In the genomic region with DNA sequence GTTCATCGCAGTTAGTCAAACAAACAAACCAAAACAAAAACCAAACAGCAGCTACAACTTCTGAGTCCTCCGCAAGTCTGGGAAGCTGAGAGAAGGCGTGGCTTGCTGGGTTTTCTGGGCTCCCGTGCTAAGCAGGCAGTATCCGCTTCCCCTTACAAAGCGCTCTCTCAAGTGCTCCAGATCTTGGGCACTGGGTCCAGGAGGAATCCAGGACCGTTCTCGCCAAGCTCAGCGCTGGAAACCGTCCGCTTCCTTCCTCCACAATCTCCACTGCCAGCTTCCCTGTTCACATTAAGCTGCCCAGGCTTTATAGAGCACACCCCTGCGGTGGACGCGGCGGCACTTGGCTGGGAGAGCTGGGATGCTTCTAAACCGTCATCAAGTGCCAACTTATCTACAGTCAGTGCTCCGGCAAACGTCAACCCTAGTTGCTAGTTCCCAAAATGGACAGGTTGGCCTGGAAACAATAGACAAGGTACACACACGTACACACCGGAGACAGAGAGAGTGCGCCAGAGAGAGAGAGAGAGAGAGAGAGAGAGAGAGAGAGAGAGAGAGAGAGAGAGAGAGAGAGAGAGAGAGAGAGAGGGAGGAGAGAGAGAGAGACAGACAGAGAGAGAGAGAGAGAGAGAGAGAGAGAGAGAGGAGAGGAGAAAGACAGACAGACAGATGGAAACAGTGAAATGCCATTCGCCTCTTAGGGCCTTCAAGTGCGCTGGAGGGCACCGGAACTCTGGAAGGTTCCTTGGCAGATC, we compare ENCODE assay signal across 8 mouse cellular contexts. TPM values are rescaled to one million over a fixed set of nuclear protein-coding genes. Genes with fewer than 3 reads are reported as not detected.
DNase-seq lines count a peak whose midpoint lies in the region; ATAC-seq and TF ChIP-seq lines count a peak whose summit lies in the region.

No protein-coding gene starts in this region.

- peak overlapping the region; percentile 96 for H3K9ac ChIP-seq in heart, embryonic 13.5 days
- peak overlapping the region; percentile 88 for H3K9ac ChIP-seq in kidney, postnatal 0 days (ENCODE audit: low read depth, low read length)
- peak overlapping the region; percentile 80 for H3K9ac ChIP-seq in liver, embryonic 11.5 days (ENCODE audit: low read depth, low read length)

- H3K4me3 ChIP-seq in erythroblast, embryonic 14.5 days (replicated peaks): peak overlapping the region; percentile 69
- H3K4me3 ChIP-seq in heart, embryonic 13.5 days: peak overlapping the region; percentile 92
- H3K4me3 ChIP-seq in kidney, postnatal 0 days (replicated peaks; ENCODE audit: low read depth, low read length): peak overlapping the region; percentile 82
- peak overlapping the region; percentile 88 for H3K4me3 ChIP-seq in liver, embryonic 11.5 days (ENCODE audit: low read depth, low read length)
- H3K4me3 ChIP-seq in myocyte: peak overlapping the region; percentile 90

- peaks cover 46% of the 10 kb centered on the region for H3K27me3 ChIP-seq in erythroblast, embryonic 14.5 days (ENCODE audit: control insufficient read depth)
- peaks cover 5% of the 10 kb centered on the region; the same call in 1 of the 2 replicates for H3K27me3 ChIP-seq in heart, embryonic 13.5 days (replicated peaks)
- no peaks in the 10 kb centered on the region for H3K27me3 ChIP-seq in kidney, postnatal 0 days (ENCODE audit: insufficient read depth, low read length)
- H3K27me3 ChIP-seq in liver, embryonic 11.5 days (replicated peaks; ENCODE audit: control insufficient read depth, insufficient read depth, low read length): no peaks in the 10 kb centered on the region; the same call in 1 of the 2 replicates
- H3K27me3 ChIP-seq in myocyte (ENCODE audit: control insufficient read depth, insufficient read depth, insufficient read length): no peaks in the 10 kb centered on the region

- no peak for ATAC-seq in heart, embryonic 13.5 days (ENCODE audit: extremely low read depth, insufficient number of reproducible peaks, low FRiP score, low TSS enrichment)
- peak; percentile 22; the same call in 1 of the 2 replicates for ATAC-seq in kidney, postnatal 0 days (replicated peaks; ENCODE audit: low FRiP score, low read depth)
- ATAC-seq in liver, embryonic 11.5 days (replicated peaks; ENCODE audit: low FRiP score): peak; percentile 30; the same call in 1 of the 2 replicates

- no peaks in the 10 kb centered on the region for H3K36me3 ChIP-seq in erythroblast, embryonic 14.5 days (ENCODE audit: control insufficient read depth)
- peaks cover 4% of the 10 kb centered on the region for H3K36me3 ChIP-seq in heart, embryonic 13.5 days
- no peaks in the 10 kb centered on the region for H3K36me3 ChIP-seq in kidney, postnatal 0 days (ENCODE audit: insufficient read depth, low read length)
- H3K36me3 ChIP-seq in liver, embryonic 11.5 days (ENCODE audit: control insufficient read depth, insufficient read depth, low read length): no peaks in the 10 kb centered on the region
- H3K36me3 ChIP-seq in myocyte (ENCODE audit: control insufficient read depth, insufficient read depth): no peaks in the 10 kb centered on the region

- peak; percentile 32 for TF ChIP-seq POLR2A in myocyte (IDR thresholded peaks at IDR 0.05; ENCODE audit: insufficient read length, low read depth)

- peak overlapping the region; percentile 95 for H3K4me2 ChIP-seq in heart, embryonic 13.5 days
- peak overlapping the region; percentile 98 for H3K4me2 ChIP-seq in kidney, postnatal 0 days (ENCODE audit: low read length)
- peak overlapping the region; percentile 96 for H3K4me2 ChIP-seq in liver, embryonic 11.5 days
- peak overlapping the region; percentile 79 for H3K4me2 ChIP-seq in myocyte (ENCODE audit: low read depth)

- H3K9me3 ChIP-seq in erythroblast, embryonic 14.5 days (ENCODE audit: control insufficient read depth, low read length): no peaks in the 10 kb centered on the region
- no peaks in the 10 kb centered on the region for H3K9me3 ChIP-seq in heart, embryonic 13.5 days
- H3K9me3 ChIP-seq in kidney, postnatal 0 days (replicated peaks; ENCODE audit: low read length): no peaks in the 10 kb centered on the region
- no peaks in the 10 kb centered on the region for H3K9me3 ChIP-seq in liver, embryonic 11.5 days (ENCODE audit: control insufficient read depth, low read length)

- H3ac ChIP-seq in myocyte (ENCODE audit: control insufficient read depth, insufficient read length): peak overlapping the region; percentile 96

- no peak for TF ChIP-seq CTCF in kidney, postnatal 0 days (IDR thresholded peaks at IDR 0.05; ENCODE audit: low read depth)

- peaks cover 21% of the 10 kb centered on the region for H3K4me1 ChIP-seq in erythroblast, embryonic 14.5 days (ENCODE audit: control insufficient read depth)
- H3K4me1 ChIP-seq in heart, embryonic 13.5 days: peaks cover 38% of the 10 kb centered on the region
- peaks cover 4% of the 10 kb centered on the region; the same call in 1 of the 2 replicates for H3K4me1 ChIP-seq in kidney, postnatal 0 days (replicated peaks; ENCODE audit: insufficient read depth, low read length)
- H3K4me1 ChIP-seq in liver, embryonic 11.5 days (replicated peaks; ENCODE audit: control insufficient read depth, insufficient read depth, low read length): 0 out of 2 replicates have a peak, but pooled peaks cover 4% of the 10 kb centered on the region

- peak; percentile 79 for DNase-seq in CD4-positive, CD25-positive, alpha-beta regulatory T cell, adult 2 months (ENCODE audit: low read depth, low spot score)
- DNase-seq in brain, embryonic 18.5 days (ENCODE audit: low read depth, low spot score): peak; percentile 37
- peak; percentile 82 for DNase-seq in kidney, postnatal 0 days (ENCODE audit: low spot score)
- DNase-seq in liver, embryonic 11.5 days (ENCODE audit: low spot score): peak; percentile 74
- DNase-seq in spleen, postnatal 4 days (ENCODE audit: low spot score in 2 of 2): peak; percentile 29 to 68

- peaks cover 57% of the 10 kb centered on the region for H3K79me2 ChIP-seq in myocyte (ENCODE audit: control insufficient read depth, insufficient read depth)

- 1% methylated on average over 24 of the region's 24 CpGs for WGBS in heart, embryonic 13.5 days
- under 1% methylated on average over 24 of the region's 24 CpGs for WGBS in kidney, postnatal 0 days
- under 1% methylated on average over 24 of the region's 24 CpGs for WGBS in liver, embryonic 11.5 days

- peak overlapping the region; percentile 93 for H3K27ac ChIP-seq in heart, embryonic 13.5 days (replicated peaks)
- H3K27ac ChIP-seq in kidney, postnatal 0 days: peak overlapping the region; percentile 88
- H3K27ac ChIP-seq in liver, embryonic 11.5 days (ENCODE audit: low read depth, low read length): peak overlapping the region; percentile 61; the same call in 1 of the 2 replicates

TF ChIP-seq in myocyte, 11 proteins besides CTCF, POLR2A, EP300 and RAD21:
- no peak for TF ChIP-seq TCF3 (IDR thresholded peaks at IDR 0.05; ENCODE audit: insufficient read length, low read depth)
- TF ChIP-seq REST (IDR thresholded peaks at IDR 0.05; ENCODE audit: insufficient read depth, insufficient read length): no peak
- no peak for TF ChIP-seq E2F4 (IDR thresholded peaks at IDR 0.05; ENCODE audit: insufficient read depth)
- no peak for TF ChIP-seq MAX (IDR thresholded peaks at IDR 0.05; ENCODE audit: low read depth)
- peak; percentile 22 for TF ChIP-seq POLR2AphosphoS2 (IDR thresholded peaks at IDR 0.05; ENCODE audit: insufficient read length, low read depth)

RNA-seq across cellular contexts. Expression of gene Siah2, which starts 1.4 kb away (rescaled TPM):
- 0.12 and 0.19 TPM in 2 replicates for polyA plus RNA-seq in erythroblast, embryonic 14.5 days (2012)
- 4.5 TPM in 2 replicates for polyA plus RNA-seq in heart, embryonic 13.5 days (2015; fragmentation: Nextera tagmentation; extraction: Ambion mirVana)
- 5.5 TPM in 2 replicates for polyA plus RNA-seq in kidney, postnatal 0 days (2015; fragmentation: Nextera tagmentation; extraction: Ambion mirVana)
- 5.4 and 6.2 TPM in 2 replicates for polyA plus RNA-seq in liver, embryonic 11.5 days (2014; fragmentation: Nextera tagmentation; extraction: Ambion mirVana)
- polyA plus RNA-seq in myocyte (2012; fragmentation: generic; extraction: Trizol): 31.2 TPM

RNA-seq across cellular contexts. Expression of gene Erich6, which starts 53.8 kb away (rescaled TPM):
- polyA plus RNA-seq in erythroblast, embryonic 14.5 days (2012): not detected in 2 replicates
- polyA plus RNA-seq in heart, embryonic 13.5 days (2015; fragmentation: Nextera tagmentation; extraction: Ambion mirVana): 0.11 and 0.15 TPM in 2 replicates
- polyA plus RNA-seq in kidney, postnatal 0 days (2015; fragmentation: Nextera tagmentation; extraction: Ambion mirVana): not detected in 2 replicates
- polyA plus RNA-seq in liver, embryonic 11.5 days (2014; fragmentation: Nextera tagmentation; extraction: Ambion mirVana): not detected in 2 replicates
- polyA plus RNA-seq in myocyte (2012; fragmentation: generic; extraction: Trizol): 0.20 TPM
